Mouse (Mus musculus): ENCODE results near the gene Stk26. TPM values are rescaled to one million over a fixed set of nuclear protein-coding genes. Genes with fewer than 3 reads are reported as not detected.

Gene Stk26
- polyA plus RNA-seq, 1 experiment, result 3.7 TPM

- Histone ChIP-seq H3K36me3 (replicated peaks; ENCODE audit: low read length) (no peaks in the 10 kb centered on the region), H3K4me3 (replicated peaks) (no peak overlapping the region), H3K27me3 (replicated peaks) (peaks cover 22% of the 10 kb centered on the region), H3K4me1 (no peaks in the 10 kb centered on the region), H3K9me3 (no peaks in the 10 kb centered on the region)
- no peak for TF ChIP-seq FLI1 (IDR thresholded peaks at IDR 0.05; ENCODE audit: low read length)
- TF ChIP-seq GATA1 (IDR thresholded peaks at IDR 0.05; ENCODE audit: borderline replicate concordance, low read length), result no peak
Observed at GRCm38 (mm10) chrX:50918754-50919153, 77.9 kb downstream of the Stk26 start.

- Histone ChIP-seq H3K36me3 (replicated peaks; ENCODE audit: low read length) (no peaks in the 10 kb centered on the region), H3K4me1 (no peaks in the 10 kb centered on the region), H3K9me3 (no peaks in the 10 kb centered on the region), H3K27me3 (replicated peaks) (peaks cover 12% of the 10 kb centered on the region), H3K4me3 (replicated peaks) (no peak overlapping the region)
- TF ChIP-seq GATA1 (IDR thresholded peaks at IDR 0.05; ENCODE audit: borderline replicate concordance, low read length) (no peak), FLI1 (IDR thresholded peaks at IDR 0.05; ENCODE audit: low read length) (no peak)
Observed at GRCm38 (mm10) chrX:50924629-50925364, 84.0 kb downstream of the Stk26 start.

- TF ChIP-seq GATA1 (IDR thresholded peaks at IDR 0.05; ENCODE audit: borderline replicate concordance, low read length) (no peak), FLI1 (IDR thresholded peaks at IDR 0.05; ENCODE audit: low read length) (no peak)
- Histone ChIP-seq H3K27me3 (replicated peaks) (peaks cover 15% of the 10 kb centered on the region), H3K4me3 (replicated peaks) (no peak overlapping the region), H3K4me1 (no peaks in the 10 kb centered on the region), H3K36me3 (replicated peaks; ENCODE audit: low read length) (no peaks in the 10 kb centered on the region), H3K9me3 (no peaks in the 10 kb centered on the region)
Observed at GRCm38 (mm10) chrX:50926893-50927545, 86.2 kb downstream of the Stk26 start.

- Histone ChIP-seq H3K27me3 (replicated peaks) (peaks cover 23% of the 10 kb centered on the region), H3K9me3 (no peaks in the 10 kb centered on the region), H3K4me3 (replicated peaks) (no peak overlapping the region), H3K36me3 (replicated peaks; ENCODE audit: low read length) (no peaks in the 10 kb centered on the region), H3K4me1 (no peaks in the 10 kb centered on the region)
- TF ChIP-seq GATA1 (IDR thresholded peaks at IDR 0.05; ENCODE audit: borderline replicate concordance, low read length) (no peak), FLI1 (IDR thresholded peaks at IDR 0.05; ENCODE audit: low read length) (no peak)
Observed at GRCm38 (mm10) chrX:50930309-50930708, 89.5 kb downstream of the Stk26 start.

- no peaks in the 10 kb centered on the region for H3K9me3 ChIP-seq
- H3K4me1 ChIP-seq, result no peaks in the 10 kb centered on the region
- TF ChIP-seq GATA1 (IDR thresholded peaks at IDR 0.05; ENCODE audit: borderline replicate concordance, low read length) (no peak), FLI1 (IDR thresholded peaks at IDR 0.05; ENCODE audit: low read length) (no peak)
- H3K27me3 ChIP-seq (replicated peaks), result peaks cover 26% of the 10 kb centered on the region
- H3K4me3 ChIP-seq (replicated peaks), result no peak overlapping the region
- no peaks in the 10 kb centered on the region for H3K36me3 ChIP-seq (replicated peaks; ENCODE audit: low read length)
Observed at GRCm38 (mm10) chrX:50937117-50937516, 96.3 kb downstream of the Stk26 start.

- peaks cover 10% of the 10 kb centered on the region for H3K27me3 ChIP-seq (replicated peaks)
- H3K4me3 ChIP-seq (replicated peaks), result no peak within 1 kb of the TSS
- no peaks in the 10 kb centered on the region for H3K9me3 ChIP-seq
- TF ChIP-seq GATA1 (IDR thresholded peaks at IDR 0.05; ENCODE audit: borderline replicate concordance, low read length), result no peak
- TF ChIP-seq FLI1 (IDR thresholded peaks at IDR 0.05; ENCODE audit: low read length), result no peak
- no peaks in the 10 kb centered on the region for H3K36me3 ChIP-seq (replicated peaks; ENCODE audit: low read length)
- no peaks in the 10 kb centered on the region for H3K4me1 ChIP-seq
Observed at GRCm38 (mm10) chrX:50942610-50943009, 101.8 kb downstream of the Stk26 start, which contains the start of gene Frmd7. Gene Frmd7, minus strand, starts transcription at chrX:50942710.

Other genes with a start within 250 kb of the Stk26 start
- not detected in 2 replicates for gene Frmd7, start 101.7 kb downstream of the Stk26 start, polyA plus RNA-seq (2012; ENCODE audit: insufficient read depth, low replicate concordance)
- gene Rap2c, start 177.0 kb downstream of the Stk26 start, polyA plus RNA-seq (2012; ENCODE audit: insufficient read depth, low replicate concordance), result 0.85 TPM in 1 of 2 replicates, not detected in the other

Data from megakaryocyte, embryonic 14.5 days (primary cell).